Mouse (Mus musculus): ENCODE data around the gene Armc9.

Armc9 gene

DNA sequence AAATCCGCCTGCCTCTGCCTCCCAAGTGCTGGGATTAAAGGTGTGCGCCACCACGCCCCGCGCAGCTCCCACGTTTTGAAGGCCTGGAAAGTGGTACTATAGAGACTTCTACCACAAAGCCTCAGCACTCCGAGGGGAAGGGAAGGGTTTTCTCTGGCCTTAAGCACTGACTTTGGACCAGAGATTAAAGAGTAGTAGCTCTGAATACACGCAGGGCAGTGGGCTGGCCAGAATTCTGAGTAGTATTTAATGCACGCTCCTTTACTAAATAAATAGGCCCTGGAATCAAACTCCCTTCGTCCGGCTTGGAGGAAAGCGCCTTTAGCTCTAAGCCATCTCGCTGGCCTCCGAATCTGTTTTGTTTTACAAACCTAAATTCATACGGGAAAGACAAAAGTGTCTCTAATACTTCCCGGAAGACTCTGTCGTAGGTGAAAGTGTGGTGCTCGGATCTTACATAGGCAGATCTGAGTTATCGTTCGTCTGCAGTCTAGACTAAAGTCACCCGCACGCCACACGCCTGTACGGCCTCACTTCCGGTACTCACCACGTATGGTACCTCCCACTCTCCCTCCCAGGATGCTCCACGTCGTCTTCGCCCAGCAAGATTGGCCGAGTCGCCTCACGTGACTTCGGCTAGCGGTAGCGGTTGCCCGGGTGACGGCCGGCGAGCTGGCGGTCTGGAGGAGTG lies at the start of gene Armc9:
Gene Armc9, plus strand, starts transcription at position 648 of the 691 bp plus-strand sequence.
- no peaks in the 10 kb centered on the region for H3K36me3 ChIP-seq (ENCODE audit: control insufficient read depth, insufficient read depth, low read length, poor library complexity, severe bottlenecking)
- DNase-seq (ENCODE audit: low read depth, low spot score), result peak; percentile 97
- no peaks in the 10 kb centered on the region for H3K27me3 ChIP-seq (ENCODE audit: control insufficient read depth, insufficient read depth, low read length, poor library complexity, severe bottlenecking)

GRCm38 (mm10) chr1:86105054-86105453 lies 49.5 kb upstream of the Armc9 start:
- Histone ChIP-seq H3K27me3 (ENCODE audit: control insufficient read depth, insufficient read depth, low read length, poor library complexity, severe bottlenecking) (no peaks in the 10 kb centered on the region), H3K36me3 (ENCODE audit: control insufficient read depth, insufficient read depth, low read length, poor library complexity, severe bottlenecking) (0 out of 2 replicates have a peak, but pooled peaks cover 4% of the 10 kb centered on the region)
- no peak for DNase-seq (ENCODE audit: low read depth, low spot score)

GRCm38 (mm10) chr1:86111779-86112178 lies 42.8 kb upstream of the Armc9 start, which contains the start of gene Htr2b:
Gene Htr2b, minus strand, starts transcription at chr1:86111970.
- no peak for DNase-seq (ENCODE audit: low read depth, low spot score)
- Histone ChIP-seq H3K27me3 (ENCODE audit: control insufficient read depth, insufficient read depth, low read length, poor library complexity, severe bottlenecking) (no peaks in the 10 kb centered on the region), H3K36me3 (ENCODE audit: control insufficient read depth, insufficient read depth, low read length, poor library complexity, severe bottlenecking) (no peaks in the 10 kb centered on the region)

DNA sequence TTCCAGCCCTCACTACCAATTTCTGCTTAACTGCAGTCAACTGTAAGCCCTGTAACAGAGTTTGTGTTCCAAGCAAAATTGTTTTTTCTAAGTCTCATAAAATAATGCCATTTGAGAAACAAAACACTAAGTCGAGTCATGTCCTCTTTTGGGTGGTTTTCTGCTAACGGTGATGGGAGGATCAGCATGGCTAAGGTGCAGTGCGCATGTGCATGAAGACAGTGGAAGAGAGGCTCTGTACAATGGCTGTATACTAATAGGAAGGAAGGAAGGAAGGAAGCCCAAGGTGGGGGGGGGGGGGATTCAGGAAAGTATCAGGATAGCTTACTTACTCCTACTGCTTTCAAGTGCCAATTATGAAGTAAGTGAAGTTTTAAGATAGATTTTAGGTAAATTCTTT lies 40.4 kb upstream of the Armc9 start:
- H3K27me3 ChIP-seq (ENCODE audit: control insufficient read depth, insufficient read depth, low read length, poor library complexity, severe bottlenecking), result no peaks in the 10 kb centered on the region
- DNase-seq (ENCODE audit: low read depth, low spot score), result no peak

GRCm38 (mm10) chr1:86119549-86119948 lies 35.0 kb upstream of the Armc9 start:
- H3K27me3 ChIP-seq (ENCODE audit: control insufficient read depth, insufficient read depth, low read length, poor library complexity, severe bottlenecking), result no peaks in the 10 kb centered on the region
- no peaks in the 10 kb centered on the region; the same call in 1 of the 2 replicates for H3K36me3 ChIP-seq (ENCODE audit: control insufficient read depth, insufficient read depth, low read length, poor library complexity, severe bottlenecking)
- DNase-seq (ENCODE audit: low read depth, low spot score), result no peak

More for the DNA sequence above, 40.4 kb upstream of the Armc9 start:
- no peaks in the 10 kb centered on the region for H3K36me3 ChIP-seq (ENCODE audit: control insufficient read depth, insufficient read depth, low read length, poor library complexity, severe bottlenecking)

DNA sequence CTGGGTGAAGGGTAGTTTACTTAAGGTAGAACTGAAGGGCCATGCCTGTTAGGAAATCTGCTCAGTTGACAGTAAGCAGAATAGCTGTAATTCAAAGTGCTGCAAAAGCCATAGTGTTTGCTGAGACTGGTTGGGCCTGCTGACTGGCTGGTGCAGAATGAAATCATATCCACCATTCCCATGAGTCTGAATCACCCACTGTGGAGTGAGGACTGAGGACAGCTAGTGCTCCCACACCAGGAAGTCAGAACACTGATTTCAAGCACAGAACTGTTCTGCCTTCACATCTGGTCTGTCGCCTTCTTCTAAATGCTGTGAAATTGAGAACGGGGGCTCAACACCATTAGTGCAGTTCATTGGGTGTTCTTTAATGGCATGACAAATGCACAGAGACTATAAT lies 28.5 kb upstream of the Armc9 start:
- no peak for DNase-seq (ENCODE audit: low read depth, low spot score)
- H3K36me3 ChIP-seq (ENCODE audit: control insufficient read depth, insufficient read depth, low read length, poor library complexity, severe bottlenecking), result peaks cover 7% of the 10 kb centered on the region
- no peaks in the 10 kb centered on the region for H3K27me3 ChIP-seq (ENCODE audit: control insufficient read depth, insufficient read depth, low read length, poor library complexity, severe bottlenecking)

- no peaks in the 10 kb centered on the region for H3K27me3 ChIP-seq (ENCODE audit: control insufficient read depth, insufficient read depth, low read length, poor library complexity, severe bottlenecking)
- peaks cover 11% of the 10 kb centered on the region for H3K36me3 ChIP-seq (ENCODE audit: control insufficient read depth, insufficient read depth, low read length, poor library complexity, severe bottlenecking)
- no peak for DNase-seq (ENCODE audit: low read depth, low spot score)
Observed at GRCm38 (mm10) chr1:86133337-86133736, 21.2 kb upstream of the Armc9 start, which contains the start of gene Gm21972. Gene Gm21972, plus strand, starts transcription at chr1:86133637.

GRCm38 (mm10) chr1:86135315-86135714 lies 19.3 kb upstream of the Armc9 start:
- no peak for DNase-seq (ENCODE audit: low read depth, low spot score)
- Histone ChIP-seq H3K27me3 (ENCODE audit: control insufficient read depth, insufficient read depth, low read length, poor library complexity, severe bottlenecking) (no peaks in the 10 kb centered on the region), H3K36me3 (ENCODE audit: control insufficient read depth, insufficient read depth, low read length, poor library complexity, severe bottlenecking) (peaks cover 11% of the 10 kb centered on the region)

DNA sequence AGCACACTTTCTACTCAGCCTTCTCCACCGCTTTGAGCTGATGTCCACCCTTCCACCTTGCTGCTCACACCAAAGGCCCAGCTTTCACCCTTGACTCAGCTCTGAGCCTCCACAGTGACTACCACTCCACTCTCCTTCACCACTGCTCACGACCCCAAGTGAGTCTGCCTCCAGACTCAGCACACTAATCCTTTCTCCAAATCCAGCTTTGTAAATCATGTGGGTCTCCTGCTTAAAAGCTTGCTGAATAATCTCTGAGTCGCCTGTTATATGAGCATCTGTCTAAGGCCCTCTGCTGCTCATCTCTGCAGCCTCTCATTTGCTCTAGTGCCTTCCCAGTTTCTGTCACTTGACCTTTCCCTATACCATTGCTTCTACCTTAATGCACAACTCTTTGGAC lies 13.5 kb upstream of the Armc9 start:
- no peaks in the 10 kb centered on the region for H3K27me3 ChIP-seq (ENCODE audit: control insufficient read depth, insufficient read depth, low read length, poor library complexity, severe bottlenecking)
- no peak for DNase-seq (ENCODE audit: low read depth, low spot score)
- peaks cover 4% of the 10 kb centered on the region for H3K36me3 ChIP-seq (ENCODE audit: control insufficient read depth, insufficient read depth, low read length, poor library complexity, severe bottlenecking)

- Histone ChIP-seq H3K36me3 (ENCODE audit: control insufficient read depth, insufficient read depth, low read length, poor library complexity, severe bottlenecking) (peaks cover 4% of the 10 kb centered on the region), H3K27me3 (ENCODE audit: control insufficient read depth, insufficient read depth, low read length, poor library complexity, severe bottlenecking) (no peaks in the 10 kb centered on the region)
- DNase-seq (ENCODE audit: low read depth, low spot score), result no peak
Observed at GRCm38 (mm10) chr1:86143165-86143564, 11.4 kb upstream of the Armc9 start.

GRCm38 (mm10) chr1:86144001-86144944 lies 10.3 kb upstream of the Armc9 start:
- peak; percentile 45 for DNase-seq (ENCODE audit: low read depth, low spot score)

DNA sequence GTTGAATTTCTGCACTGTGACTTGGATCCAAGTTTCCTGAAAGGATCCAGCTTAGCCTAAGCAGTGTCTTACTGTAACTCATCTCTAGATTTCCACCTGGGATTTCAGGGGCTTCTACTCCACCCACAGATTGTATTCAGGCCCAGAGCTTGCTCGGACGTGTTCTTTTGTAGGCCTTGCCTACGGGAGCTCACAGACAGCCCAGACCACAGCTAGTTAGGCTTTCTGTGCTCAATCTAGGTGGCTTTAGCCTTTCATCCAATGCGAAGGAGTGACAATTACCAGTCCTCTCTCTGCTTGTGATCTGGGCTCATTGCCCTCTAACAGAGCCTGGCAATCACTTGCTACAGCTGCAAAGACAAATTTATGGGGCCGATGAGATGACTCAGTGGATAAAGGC lies 8.3 kb upstream of the Armc9 start:
- no peak for DNase-seq (ENCODE audit: low read depth, low spot score)
- Histone ChIP-seq H3K36me3 (ENCODE audit: control insufficient read depth, insufficient read depth, low read length, poor library complexity, severe bottlenecking) (no peaks in the 10 kb centered on the region), H3K27me3 (ENCODE audit: control insufficient read depth, insufficient read depth, low read length, poor library complexity, severe bottlenecking) (no peaks in the 10 kb centered on the region)

More at GRCm38 (mm10) chr1:86144001-86144944, 10.3 kb upstream of the Armc9 start:
- Histone ChIP-seq H3K36me3 (ENCODE audit: control insufficient read depth, insufficient read depth, low read length, poor library complexity, severe bottlenecking) (no peaks in the 10 kb centered on the region), H3K27me3 (ENCODE audit: control insufficient read depth, insufficient read depth, low read length, poor library complexity, severe bottlenecking) (no peaks in the 10 kb centered on the region)

GRCm38 (mm10) chr1:86147557-86147956 lies 7.0 kb upstream of the Armc9 start:
- Histone ChIP-seq H3K36me3 (ENCODE audit: control insufficient read depth, insufficient read depth, low read length, poor library complexity, severe bottlenecking) (no peaks in the 10 kb centered on the region), H3K27me3 (ENCODE audit: control insufficient read depth, insufficient read depth, low read length, poor library complexity, severe bottlenecking) (no peaks in the 10 kb centered on the region)
- DNase-seq (ENCODE audit: low read depth, low spot score), result no peak

DNA sequence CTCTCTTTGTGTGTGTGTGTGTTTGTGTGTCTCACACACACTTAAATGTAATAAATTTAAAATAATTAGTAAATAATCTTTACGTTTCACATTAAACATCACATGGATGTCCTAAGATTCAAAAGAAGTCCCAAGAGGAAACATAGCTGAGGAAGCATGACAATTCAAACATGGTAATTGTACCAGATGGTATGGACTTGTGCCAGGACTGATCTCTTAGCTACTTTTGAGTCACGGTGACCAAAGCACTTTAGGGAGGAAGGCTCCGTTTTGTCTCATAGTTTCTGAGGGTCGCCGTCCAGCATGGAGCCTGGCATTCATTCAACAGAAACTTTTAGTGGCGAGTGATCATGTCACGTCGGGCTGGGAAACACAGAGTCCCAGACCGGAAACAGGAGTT lies 6.4 kb upstream of the Armc9 start:
- Histone ChIP-seq H3K27me3 (ENCODE audit: control insufficient read depth, insufficient read depth, low read length, poor library complexity, severe bottlenecking) (no peaks in the 10 kb centered on the region), H3K36me3 (ENCODE audit: control insufficient read depth, insufficient read depth, low read length, poor library complexity, severe bottlenecking) (no peaks in the 10 kb centered on the region)
- no peak for DNase-seq (ENCODE audit: low read depth, low spot score)

- no peak for DNase-seq (ENCODE audit: low read depth, low spot score)
Observed at GRCm38 (mm10) chr1:86150929-86151328, 3.7 kb upstream of the Armc9 start.

More at GRCm38 (mm10) chr1:86150929-86151328, 3.7 kb upstream of the Armc9 start:
- no peaks in the 10 kb centered on the region for H3K36me3 ChIP-seq (ENCODE audit: control insufficient read depth, insufficient read depth, low read length, poor library complexity, severe bottlenecking)
- H3K27me3 ChIP-seq (ENCODE audit: control insufficient read depth, insufficient read depth, low read length, poor library complexity, severe bottlenecking), result no peaks in the 10 kb centered on the region

Measured in splenic B cell, adult 2 months (primary cell).